Mouse (Mus musculus): ENCODE measurements around the gene Arid5a. TPM values are rescaled to one million over a fixed set of nuclear protein-coding genes. Genes with fewer than 3 reads are reported as not detected.

Arid5a gene
- polyA plus RNA-seq, 1 experiment from 2014 or later, result 14.9 TPM

DNA sequence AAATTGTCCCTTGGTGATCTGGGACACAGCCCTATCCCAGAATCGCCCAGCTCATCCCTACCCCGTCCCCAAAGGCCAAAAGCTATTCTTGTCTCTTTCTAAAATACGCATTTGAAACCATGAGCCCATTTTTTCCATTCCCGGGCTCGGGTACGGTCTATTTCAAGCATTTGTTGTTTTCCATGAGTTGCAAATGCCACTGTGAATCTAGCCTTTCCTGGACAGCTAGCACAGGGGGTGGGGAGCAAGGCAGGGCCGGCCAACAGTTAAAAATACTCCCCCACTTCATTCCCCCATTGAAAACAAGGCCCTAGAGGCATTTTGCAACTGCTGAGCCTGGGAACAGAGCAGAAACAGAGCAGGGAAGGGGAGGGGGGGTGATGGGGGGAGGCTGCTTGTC, 2.8 kb upstream of the Arid5a start:
- H3K4me1 ChIP-seq (ENCODE audit: insufficient read depth, low read depth, low read length), result peaks cover 7% of the 10 kb centered on the region; the same call in 1 of the 2 replicates
- no peaks in the 10 kb centered on the region for H3K9me3 ChIP-seq (ENCODE audit: low read length)
- no peak overlapping the region for H3K9ac ChIP-seq (replicated peaks; ENCODE audit: low read depth)
- no peak overlapping the region for H3K4me3 ChIP-seq (ENCODE audit: low read depth, low read length)
- H3K27me3 ChIP-seq (replicated peaks; ENCODE audit: insufficient read depth, low read length), result no peaks in the 10 kb centered on the region
- peak; percentile 26 for DNase-seq (ENCODE audit: low spot score)
- TF ChIP-seq EP300 (IDR thresholded peaks at IDR 0.05) (no peak), CTCF (IDR thresholded peaks at IDR 0.05) (no peak)
- ATAC-seq, result no peak
- no peaks in the 10 kb centered on the region for H3K36me3 ChIP-seq (ENCODE audit: insufficient read depth, low read length)
- no peak overlapping the region for H3K27ac ChIP-seq (ENCODE audit: low read length)
- H3K4me2 ChIP-seq (replicated peaks; ENCODE audit: low read depth, low read length), result no peak overlapping the region
- 48% methylated on average over 7 of the region's 7 CpGs for WGBS

DNA sequence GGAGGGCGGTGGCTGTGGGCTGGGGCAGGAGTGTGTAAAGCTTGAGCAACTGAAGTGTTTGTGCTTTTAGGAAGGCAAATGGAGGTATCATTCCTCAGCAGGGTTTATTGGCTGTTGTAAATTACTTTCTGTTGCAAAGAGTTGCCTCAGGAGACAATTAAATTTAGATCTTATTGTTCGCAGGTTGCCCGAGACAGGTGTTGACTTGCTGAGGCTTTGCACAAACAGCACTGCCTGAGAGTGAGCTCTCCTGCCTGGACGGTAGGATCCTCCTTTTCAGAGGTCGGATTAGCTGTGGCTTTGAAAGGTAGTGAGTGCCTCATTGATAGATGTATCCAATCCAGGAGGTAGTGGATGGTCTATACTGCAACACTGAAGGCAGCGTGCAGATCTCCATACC, 1.4 kb upstream of the Arid5a start:
- DNase-seq (ENCODE audit: low spot score) (no peak), ATAC-seq (no peak)
- no peaks in the 10 kb centered on the region for H3K27me3 ChIP-seq (replicated peaks; ENCODE audit: insufficient read depth, low read length)
- H3K27ac ChIP-seq (ENCODE audit: low read length), result no peak overlapping the region
- H3K9ac ChIP-seq (replicated peaks; ENCODE audit: low read depth), result no peak overlapping the region
- H3K9me3 ChIP-seq (ENCODE audit: low read length), result no peaks in the 10 kb centered on the region
- no peak overlapping the region for H3K4me2 ChIP-seq (replicated peaks; ENCODE audit: low read depth, low read length)
- no peak overlapping the region for H3K4me3 ChIP-seq (ENCODE audit: low read depth, low read length)
- H3K36me3 ChIP-seq (ENCODE audit: insufficient read depth, low read length), result no peaks in the 10 kb centered on the region
- peaks cover 7% of the 10 kb centered on the region; the same call in 1 of the 2 replicates for H3K4me1 ChIP-seq (ENCODE audit: insufficient read depth, low read depth, low read length)
- TF ChIP-seq CTCF (IDR thresholded peaks at IDR 0.05) (no peak), EP300 (IDR thresholded peaks at IDR 0.05) (no peak)
- WGBS, result 69% methylated on average over 6 of the region's 6 CpGs

DNA sequence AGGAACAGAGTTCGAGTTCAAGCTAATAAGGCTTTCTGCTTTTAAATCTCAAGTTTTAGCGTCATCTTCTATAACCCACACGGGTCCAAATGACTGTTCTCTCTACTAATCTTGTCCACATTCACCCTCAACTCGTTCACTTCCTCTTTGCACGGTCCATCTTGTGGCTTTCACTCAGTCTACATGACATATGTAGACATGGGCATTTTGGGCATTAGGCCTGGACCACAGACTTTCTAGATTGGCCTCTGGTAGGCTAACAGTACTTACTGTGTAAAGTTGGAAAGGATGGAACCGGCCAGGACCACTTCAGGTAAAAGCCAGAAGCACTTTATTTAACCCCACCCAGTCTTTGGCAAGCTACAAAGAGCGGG, 425 bp upstream of the Arid5a start:
- Histone ChIP-seq H3K4me1 (ENCODE audit: insufficient read depth, low read depth, low read length) (peaks cover 7% of the 10 kb centered on the region; the same call in 1 of the 2 replicates), H3K9me3 (ENCODE audit: low read length) (no peaks in the 10 kb centered on the region), H3K27ac (ENCODE audit: low read length) (no peak overlapping the region), H3K9ac (replicated peaks; ENCODE audit: low read depth) (no peak overlapping the region), H3K4me3 (ENCODE audit: low read depth, low read length) (no peak overlapping the region), H3K27me3 (replicated peaks; ENCODE audit: insufficient read depth, low read length) (no peaks in the 10 kb centered on the region), H3K36me3 (ENCODE audit: insufficient read depth, low read length) (no peaks in the 10 kb centered on the region), H3K4me2 (replicated peaks; ENCODE audit: low read depth, low read length) (no peak overlapping the region)
- WGBS, result 54% methylated on average over 7 of the region's 7 CpGs
- 0 out of 2 replicates have a peak, but pooled peaks have one; percentile 10 for TF ChIP-seq EP300 (IDR thresholded peaks at IDR 0.05)
- no peak for TF ChIP-seq CTCF (IDR thresholded peaks at IDR 0.05)
- ATAC-seq (no peak), DNase-seq (ENCODE audit: low spot score) (no peak)

DNA sequence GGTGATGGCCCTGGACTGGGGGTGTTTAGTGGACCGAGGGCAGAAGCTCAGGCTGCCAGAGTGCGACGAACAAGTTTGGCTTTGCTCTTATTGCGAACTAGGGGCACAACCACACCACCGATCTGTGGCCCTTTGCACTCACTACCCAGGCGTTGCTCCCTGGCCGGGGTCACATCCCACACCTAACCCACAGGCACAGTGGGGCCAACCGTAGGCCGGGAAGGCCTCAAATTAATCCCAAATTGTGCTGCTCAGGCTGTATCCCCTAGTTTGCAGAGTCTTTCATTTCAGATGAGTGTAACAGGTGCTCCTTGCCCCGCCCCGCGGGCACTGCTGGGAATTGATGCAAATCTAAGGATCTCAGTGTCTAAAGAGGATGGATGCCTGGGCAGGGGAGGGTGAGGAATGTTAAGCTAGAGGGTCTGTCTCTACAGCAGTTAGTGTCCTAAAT, 943 bp downstream of the Arid5a start:
- 5% methylated on average over 12 of the region's 12 CpGs for WGBS
- Histone ChIP-seq H3K4me2 (replicated peaks; ENCODE audit: low read depth, low read length) (peak overlapping the region; percentile 68), H3K27me3 (replicated peaks; ENCODE audit: insufficient read depth, low read length) (no peaks in the 10 kb centered on the region), H3K9me3 (ENCODE audit: low read length) (no peaks in the 10 kb centered on the region), H3K4me1 (ENCODE audit: insufficient read depth, low read depth, low read length) (peaks cover 4% of the 10 kb centered on the region; the same call in 1 of the 2 replicates), H3K36me3 (ENCODE audit: insufficient read depth, low read length) (no peaks in the 10 kb centered on the region), H3K9ac (replicated peaks; ENCODE audit: low read depth) (peak overlapping the region; percentile 70), H3K4me3 (ENCODE audit: low read depth, low read length) (peak overlapping the region; percentile 72), H3K27ac (ENCODE audit: low read length) (peak overlapping the region; percentile 96)
- ATAC-seq (no peak), DNase-seq (ENCODE audit: low spot score) (peak; percentile 15)
- TF ChIP-seq EP300 (IDR thresholded peaks at IDR 0.05) (no peak), CTCF (IDR thresholded peaks at IDR 0.05) (no peak)

DNA sequence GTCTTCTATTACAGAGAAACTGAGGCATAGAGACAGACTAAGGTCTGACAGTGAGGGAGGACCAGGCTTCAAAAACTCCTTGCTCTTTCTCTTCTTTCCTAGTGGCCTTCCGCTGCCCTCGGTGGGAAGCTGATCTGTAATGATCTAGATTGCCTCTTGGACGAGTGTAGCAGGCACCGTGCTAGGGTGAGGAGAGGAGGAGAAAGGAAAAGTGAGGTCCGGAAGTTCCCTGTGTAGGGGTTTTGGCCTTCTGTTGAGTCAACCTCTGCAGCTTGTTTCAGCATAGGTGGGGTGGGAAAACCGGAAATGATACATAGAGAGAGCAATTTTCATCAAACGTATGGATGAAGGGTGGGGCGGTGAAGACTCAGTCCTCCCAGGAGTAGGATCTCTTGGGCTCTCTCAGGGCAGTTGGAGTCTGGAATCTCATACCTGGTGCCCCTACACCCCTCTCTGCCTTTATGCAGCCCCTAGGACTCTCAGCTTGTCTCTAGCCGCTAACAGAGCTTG, 1.5 kb downstream of the Arid5a start:
- no peak for TF ChIP-seq EP300 (IDR thresholded peaks at IDR 0.05)
- TF ChIP-seq CTCF (IDR thresholded peaks at IDR 0.05), result no peak
- H3K9ac ChIP-seq (replicated peaks; ENCODE audit: low read depth), result peak overlapping the region; percentile 26; the same call in 1 of the 2 replicates
- H3K27me3 ChIP-seq (replicated peaks; ENCODE audit: insufficient read depth, low read length), result no peaks in the 10 kb centered on the region
- 53% methylated on average over 9 of the region's 9 CpGs for WGBS
- no peaks in the 10 kb centered on the region for H3K36me3 ChIP-seq (ENCODE audit: insufficient read depth, low read length)
- H3K9me3 ChIP-seq (ENCODE audit: low read length), result no peaks in the 10 kb centered on the region
- H3K4me1 ChIP-seq (ENCODE audit: insufficient read depth, low read depth, low read length), result peaks cover 4% of the 10 kb centered on the region; the same call in 1 of the 2 replicates
- no peak overlapping the region for H3K27ac ChIP-seq (ENCODE audit: low read length)
- H3K4me2 ChIP-seq (replicated peaks; ENCODE audit: low read depth, low read length), result peak overlapping the region; percentile 68
- H3K4me3 ChIP-seq (ENCODE audit: low read depth, low read length), result peak overlapping the region; percentile 72
- DNase-seq (ENCODE audit: low spot score), result peak; percentile 15
- no peak for ATAC-seq

DNA sequence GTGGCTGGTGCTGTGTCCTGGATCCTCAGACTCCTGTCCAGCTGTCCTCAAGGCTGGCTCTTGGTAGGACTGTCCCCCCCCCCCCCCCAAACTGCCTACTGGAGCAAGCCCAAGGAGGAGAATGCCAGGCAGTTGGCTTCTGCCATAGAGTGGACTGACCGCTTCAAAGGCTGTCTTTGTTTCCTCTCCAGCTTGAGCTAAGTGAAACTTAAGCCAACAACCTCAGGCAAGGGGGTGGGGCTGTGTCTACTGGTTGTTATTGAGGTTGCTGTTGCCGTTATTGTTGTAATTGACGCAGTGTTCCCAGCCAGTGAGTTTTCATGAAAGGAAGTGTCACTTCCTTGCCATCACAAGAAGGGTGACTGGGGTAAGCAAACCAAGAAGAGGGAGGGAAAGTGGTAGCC, 2.0 kb downstream of the Arid5a start:
- Histone ChIP-seq H3K27me3 (replicated peaks; ENCODE audit: insufficient read depth, low read length) (no peaks in the 10 kb centered on the region), H3K4me2 (replicated peaks; ENCODE audit: low read depth, low read length) (peak overlapping the region; percentile 68), H3K9me3 (ENCODE audit: low read length) (no peaks in the 10 kb centered on the region), H3K27ac (ENCODE audit: low read length) (no peak overlapping the region), H3K4me1 (ENCODE audit: insufficient read depth, low read depth, low read length) (peaks cover 4% of the 10 kb centered on the region; the same call in 1 of the 2 replicates), H3K4me3 (ENCODE audit: low read depth, low read length) (peak overlapping the region; percentile 72; the same call in 1 of the 2 replicates), H3K36me3 (ENCODE audit: insufficient read depth, low read length) (no peaks in the 10 kb centered on the region), H3K9ac (replicated peaks; ENCODE audit: low read depth) (peak overlapping the region; percentile 26; the same call in 1 of the 2 replicates)
- whole genome bisulfite sequencing, result 20% methylated on average over 3 of the region's 3 CpGs
- DNase-seq (ENCODE audit: low spot score), result peak; percentile 79
- TF ChIP-seq CTCF (IDR thresholded peaks at IDR 0.05) (no peak), EP300 (IDR thresholded peaks at IDR 0.05) (peak; percentile 15; the same call in 1 of the 2 replicates)
- ATAC-seq, result peak; percentile 22
